In the genomic region with DNA sequence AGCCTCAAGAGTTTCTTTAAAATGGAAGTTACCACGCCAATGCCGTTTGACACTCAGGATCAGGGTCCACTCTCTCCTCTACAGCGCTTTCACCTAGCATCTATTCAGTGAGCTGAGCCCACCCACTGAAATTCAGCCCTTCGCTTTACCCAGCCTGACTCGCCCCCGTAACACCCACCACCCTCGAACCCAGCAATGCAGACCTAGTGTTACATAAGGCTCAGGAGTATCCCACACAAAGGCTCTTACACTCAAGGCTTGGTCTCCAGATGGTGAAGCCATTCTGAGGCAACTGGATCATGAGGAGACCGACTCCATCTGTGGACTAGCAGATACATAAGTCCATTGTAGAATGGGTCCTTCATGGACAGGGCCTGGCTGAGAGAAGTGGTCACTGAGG, we compare ENCODE assay signal across 28 mouse cellular contexts.
DNase-seq lines count a peak whose midpoint lies in the region; ATAC-seq and TF ChIP-seq lines count a peak whose summit lies in the region.
"Had no signal": no experiment of that assay in that cellular context is flagged by ENCODE, and none has a peak within 500 bp of the region (broad histone marks: within the 10 kb centered on the region; RNA-seq: fewer than 3 reads in every experiment).

No protein-coding gene starts in this region.

- ATAC-seq in midbrain, embryonic 13.5 days, result no peak
- ATAC-seq: activated CD4-positive, CD25-positive, alpha-beta regulatory T cell, adult 4 months; forebrain, embryonic 14.5 days; intestine, postnatal 0 days; liver, embryonic 12.5 days; liver, postnatal 0 days had no signal

- H3K27ac ChIP-seq in cerebellum, adult 2 months (ENCODE audit: insufficient read depth, low read length), result peak overlapping the region; percentile 45
- peak overlapping the region; percentile 84 for H3K27ac ChIP-seq in layer of hippocampus, adult 2 months
- H3K27ac ChIP-seq in midbrain, embryonic 10.5 days (replicated peaks), result peak overlapping the region; percentile 42; the same call in 1 of the 2 replicates
- H3K27ac ChIP-seq in midbrain, embryonic 13.5 days, result no peak overlapping the region
- H3K27ac ChIP-seq: embryonic facial prominence, embryonic 12.5 days; hindbrain, embryonic 12.5 days; liver, embryonic 12.5 days; midbrain, embryonic 12.5 days had no signal

- H3K27me3 ChIP-seq in cerebellum, adult 2 months (ENCODE audit: control insufficient read depth, insufficient read depth, low read length), result no peaks in the 10 kb centered on the region
- H3K27me3 ChIP-seq in midbrain, embryonic 10.5 days (ENCODE audit: low read depth, poor library complexity, severe bottlenecking), result no peaks in the 10 kb centered on the region
- no peaks in the 10 kb centered on the region for H3K27me3 ChIP-seq in midbrain, embryonic 13.5 days
- H3K27me3 ChIP-seq: hindbrain, embryonic 12.5 days; liver, embryonic 12.5 days; midbrain, embryonic 12.5 days; neural tube, embryonic 13.5 days had no signal

- no peak for TF ChIP-seq POLR2A in cerebellum, adult 2 months (IDR thresholded peaks at IDR 0.05; ENCODE audit: borderline replicate concordance, insufficient read depth, low read length)

- no peaks in the 10 kb centered on the region for H3K36me3 ChIP-seq in midbrain, embryonic 10.5 days
- no peaks in the 10 kb centered on the region for H3K36me3 ChIP-seq in midbrain, embryonic 13.5 days
- H3K36me3 ChIP-seq: embryonic facial prominence, embryonic 12.5 days; hindbrain, embryonic 12.5 days; liver, embryonic 12.5 days; midbrain, embryonic 12.5 days; neural tube, embryonic 13.5 days had no signal

- no peak for DNase-seq in cerebellum, adult 2 months
- no peak for DNase-seq in cerebellum, adult 11 months
- DNase-seq in layer of hippocampus, adult 2 months (ENCODE audit: low spot score in 2 of 2), result no peak
- no peak for DNase-seq in layer of hippocampus, adult 9-10 months (ENCODE audit: low spot score)
- DNase-seq in midbrain, embryonic 10.5 days (ENCODE audit: low spot score), result no peak
- DNase-seq in right cerebral cortex, postnatal 36 days (ENCODE audit: low spot score in 2 of 2), result peak; percentile 66 to 79
- DNase-seq: adrenal gland, adult 2 months; adrenal gland, postnatal 36 days; cerebellum, adult 9-10 months; cerebellum, postnatal 36 days; embryo, embryonic 11 days; gastrocnemius, postnatal 25 days; heart, adult 11 months; heart, postnatal 36 days; kidney, adult 9 months; kidney, postnatal 10 days; liver, postnatal 0 days; lung, postnatal 36 days had no signal

- no peak overlapping the region for H3K4me3 ChIP-seq in cerebellum, adult 2 months (replicated peaks; ENCODE audit: insufficient read depth, low read depth, low read length)
- H3K4me3 ChIP-seq in layer of hippocampus, adult 2 months, result no peak overlapping the region
- H3K4me3 ChIP-seq in midbrain, embryonic 10.5 days, result no peak overlapping the region
- no peak overlapping the region for H3K4me3 ChIP-seq in midbrain, embryonic 13.5 days (replicated peaks)
- H3K4me3 ChIP-seq: embryonic facial prominence, embryonic 12.5 days; hindbrain, embryonic 12.5 days; liver, embryonic 12.5 days; midbrain, embryonic 12.5 days; neural tube, embryonic 13.5 days had no signal

- H3K9ac ChIP-seq in midbrain, embryonic 13.5 days (replicated peaks), result no peak overlapping the region
- H3K9ac ChIP-seq: embryonic facial prominence, embryonic 12.5 days; hindbrain, embryonic 12.5 days; liver, embryonic 12.5 days; liver, postnatal 0 days; midbrain, embryonic 12.5 days had no signal

- 82% methylated on average over 8 of the region's 8 CpGs for WGBS in cerebellum, adult 2 months
- 91% methylated on average over 8 of the region's 8 CpGs for WGBS in midbrain, embryonic 10.5 days
- WGBS in midbrain, embryonic 13.5 days, result 92% methylated on average over 8 of the region's 8 CpGs

- H3K4me1 ChIP-seq in cerebellum, adult 2 months (ENCODE audit: control insufficient read depth, insufficient read depth, low read length), result peaks cover 82% of the 10 kb centered on the region
- peaks cover 11% of the 10 kb centered on the region for H3K4me1 ChIP-seq in midbrain, embryonic 10.5 days
- peaks cover 19% of the 10 kb centered on the region for H3K4me1 ChIP-seq in midbrain, embryonic 13.5 days (replicated peaks)
- H3K4me1 ChIP-seq: embryonic facial prominence, embryonic 12.5 days; liver, embryonic 12.5 days had no signal

- no peak overlapping the region for H3K4me2 ChIP-seq in midbrain, embryonic 13.5 days (replicated peaks)
- H3K4me2 ChIP-seq: embryonic facial prominence, embryonic 12.5 days; heart, embryonic 11.5 days; hindbrain, embryonic 12.5 days; liver, embryonic 12.5 days; midbrain, embryonic 12.5 days; neural tube, embryonic 13.5 days had no signal

- 0 out of 2 replicates have a peak, but pooled peaks cover 4% of the 10 kb centered on the region for H3K9me3 ChIP-seq in midbrain, embryonic 10.5 days (replicated peaks)
- no peaks in the 10 kb centered on the region for H3K9me3 ChIP-seq in midbrain, embryonic 13.5 days
- H3K9me3 ChIP-seq: embryonic facial prominence, embryonic 12.5 days; hindbrain, embryonic 12.5 days; liver, embryonic 12.5 days; midbrain, embryonic 12.5 days had no signal

- TF ChIP-seq CTCF in cerebellum, adult 2 months (IDR thresholded peaks at IDR 0.05; ENCODE audit: borderline replicate concordance, insufficient read depth, low read depth, low read length), result no peak
- no peak for TF ChIP-seq CTCF in layer of hippocampus, adult 2 months (conservative IDR thresholded peaks at IDR 0.05)

Comparison
In these comparisons a context has a peak if more than half of its experiments do, and no peak if none do; other contexts are left out.
1. DNase-seq: peak in right cerebral cortex, postnatal 36 days (2 of 2); none in cerebellum, adult 2 months (0 of 2), cerebellum, adult 11 months (single experiment), layer of hippocampus, adult 2 months (0 of 2), layer of hippocampus, adult 9-10 months (single experiment) and midbrain, embryonic 10.5 days (single experiment).